Mouse (Mus musculus): ENCODE results near the gene Taf1c. TPM values are rescaled to one million over a fixed set of nuclear protein-coding genes. Genes with fewer than 3 reads are reported as not detected.

Gene Taf1c
- polyA plus RNA-seq, 1 experiment: 7.1 TPM

DNA sequence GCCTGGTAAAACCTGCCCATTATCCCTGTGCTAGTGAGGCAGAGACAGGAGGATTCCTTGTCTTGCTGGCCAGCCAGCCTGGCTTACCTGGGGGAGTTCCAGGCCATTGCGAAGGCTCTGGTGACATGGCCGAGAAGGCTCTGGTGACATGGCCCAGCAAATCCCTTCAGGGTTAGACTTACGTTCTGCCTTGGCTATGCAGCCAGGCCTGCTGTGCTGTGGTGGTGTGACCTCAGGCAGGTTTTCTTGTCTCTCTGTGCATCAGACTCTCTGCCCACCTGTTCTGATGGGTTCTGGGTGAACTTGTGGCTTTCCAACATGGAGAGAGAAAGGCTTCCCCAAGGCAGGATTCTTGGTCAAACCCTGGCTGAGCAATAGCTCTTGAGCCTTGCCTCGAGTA, 32.4 kb upstream of the Taf1c start:
- no peak overlapping the region for H3K4me3 ChIP-seq (ENCODE audit: insufficient read depth, low read length)
- H3K4me1 ChIP-seq (ENCODE audit: control insufficient read depth, insufficient read depth, low read length): 0 out of 2 replicates have a peak, but pooled peaks cover 3% of the 10 kb centered on the region
- TF ChIP-seq CTCF (IDR thresholded peaks at IDR 0.05; ENCODE audit: low read depth, low read length) (no peak), POLR2A (IDR thresholded peaks at IDR 0.05; ENCODE audit: borderline replicate concordance, low read depth, low read length) (no peak)
- no peak overlapping the region for H3K27ac ChIP-seq (ENCODE audit: insufficient read depth, low read depth, low read length)

DNA sequence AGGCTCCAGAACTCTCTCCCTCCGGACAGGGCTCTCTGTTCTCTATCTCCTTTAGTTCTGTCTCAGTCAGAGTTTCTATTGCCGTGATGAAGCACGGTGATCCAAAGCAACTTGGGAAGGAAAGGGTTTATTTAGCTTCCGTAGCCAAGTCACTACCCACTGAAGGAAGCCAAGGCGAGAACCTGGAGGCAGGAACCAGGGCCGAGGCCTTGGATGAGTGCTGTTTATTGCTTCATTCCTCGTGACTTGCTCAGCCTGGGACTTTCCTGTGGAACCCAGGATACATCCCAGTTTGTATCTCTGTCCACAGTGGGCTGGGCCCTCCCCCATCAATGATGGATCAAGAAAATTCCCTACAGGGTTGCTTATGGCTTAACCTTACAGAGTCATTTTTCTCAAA, 31.7 kb upstream of the Taf1c start:
- H3K27ac ChIP-seq (ENCODE audit: insufficient read depth, low read depth, low read length): no peak overlapping the region
- H3K4me1 ChIP-seq (ENCODE audit: control insufficient read depth, insufficient read depth, low read length): 0 out of 2 replicates have a peak, but pooled peaks cover 3% of the 10 kb centered on the region
- TF ChIP-seq CTCF (IDR thresholded peaks at IDR 0.05; ENCODE audit: low read depth, low read length): no peak
- TF ChIP-seq POLR2A (IDR thresholded peaks at IDR 0.05; ENCODE audit: borderline replicate concordance, low read depth, low read length): no peak
- H3K4me3 ChIP-seq (ENCODE audit: insufficient read depth, low read length): no peak overlapping the region

DNA sequence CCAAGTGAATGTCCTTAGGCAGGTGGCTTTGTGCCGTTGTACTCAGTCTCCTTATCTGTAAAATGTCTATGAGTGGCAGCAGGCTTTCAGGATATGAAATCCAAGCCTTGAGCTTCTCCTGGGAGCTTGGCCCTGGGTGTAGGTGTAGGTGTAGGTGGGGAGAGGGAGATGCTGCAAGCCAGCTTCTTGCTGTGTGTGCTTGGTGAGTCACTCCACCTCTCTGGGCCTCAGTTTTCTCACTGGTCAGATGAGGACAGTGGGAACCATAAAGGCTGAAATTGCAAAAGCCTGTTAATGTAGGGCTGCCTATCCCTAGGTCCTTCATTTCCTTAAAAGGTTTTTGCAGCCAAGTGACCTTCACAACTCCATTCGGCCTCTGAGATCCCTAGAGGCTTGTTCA, 30.9 kb upstream of the Taf1c start:
- TF ChIP-seq CTCF (IDR thresholded peaks at IDR 0.05; ENCODE audit: low read depth, low read length): no peak
- TF ChIP-seq POLR2A (IDR thresholded peaks at IDR 0.05; ENCODE audit: borderline replicate concordance, low read depth, low read length): no peak

DNA sequence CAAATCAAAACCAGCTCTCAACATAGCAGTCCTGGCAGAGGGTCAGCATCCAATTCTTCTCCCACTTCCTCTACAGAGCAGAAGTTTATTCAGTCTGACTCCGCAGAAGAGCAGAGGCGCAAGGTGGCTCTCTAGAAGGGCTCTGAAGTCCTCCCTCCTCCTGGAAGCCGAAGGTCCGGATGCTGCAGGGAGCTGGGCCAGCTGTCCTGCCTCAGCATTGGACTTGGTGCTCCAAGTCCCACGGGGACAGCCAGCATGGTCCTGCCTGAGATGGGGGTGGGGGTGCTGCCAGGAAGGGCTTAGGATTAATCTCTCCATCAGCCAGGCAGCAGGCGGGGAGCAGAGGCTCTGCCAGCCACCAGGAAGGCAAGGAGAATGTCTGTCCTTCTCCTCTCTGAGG, 30.4 kb upstream of the Taf1c start, which contains the start of gene Kcng4:
TSS of gene Kcng4 (minus strand) at position 303 of the 400 bp plus-strand sequence.
- Histone ChIP-seq H3K4me3 (ENCODE audit: insufficient read depth, low read length) (no peak within 1 kb of the TSS), H3K4me1 (ENCODE audit: control insufficient read depth, insufficient read depth, low read length) (0 out of 2 replicates have a peak, but pooled peaks cover 3% of the 10 kb centered on the region), H3K27ac (ENCODE audit: insufficient read depth, low read depth, low read length) (no peak within 1 kb of the TSS)
- TF ChIP-seq CTCF (IDR thresholded peaks at IDR 0.05; ENCODE audit: low read depth, low read length): no peak
- no peak for TF ChIP-seq POLR2A (IDR thresholded peaks at IDR 0.05; ENCODE audit: borderline replicate concordance, low read depth, low read length)

More for the DNA sequence above, 30.9 kb upstream of the Taf1c start:
- no peak overlapping the region for H3K4me3 ChIP-seq (ENCODE audit: insufficient read depth, low read length)
- no peak overlapping the region for H3K27ac ChIP-seq (ENCODE audit: insufficient read depth, low read depth, low read length)
- 0 out of 2 replicates have a peak, but pooled peaks cover 3% of the 10 kb centered on the region for H3K4me1 ChIP-seq (ENCODE audit: control insufficient read depth, insufficient read depth, low read length)

DNA sequence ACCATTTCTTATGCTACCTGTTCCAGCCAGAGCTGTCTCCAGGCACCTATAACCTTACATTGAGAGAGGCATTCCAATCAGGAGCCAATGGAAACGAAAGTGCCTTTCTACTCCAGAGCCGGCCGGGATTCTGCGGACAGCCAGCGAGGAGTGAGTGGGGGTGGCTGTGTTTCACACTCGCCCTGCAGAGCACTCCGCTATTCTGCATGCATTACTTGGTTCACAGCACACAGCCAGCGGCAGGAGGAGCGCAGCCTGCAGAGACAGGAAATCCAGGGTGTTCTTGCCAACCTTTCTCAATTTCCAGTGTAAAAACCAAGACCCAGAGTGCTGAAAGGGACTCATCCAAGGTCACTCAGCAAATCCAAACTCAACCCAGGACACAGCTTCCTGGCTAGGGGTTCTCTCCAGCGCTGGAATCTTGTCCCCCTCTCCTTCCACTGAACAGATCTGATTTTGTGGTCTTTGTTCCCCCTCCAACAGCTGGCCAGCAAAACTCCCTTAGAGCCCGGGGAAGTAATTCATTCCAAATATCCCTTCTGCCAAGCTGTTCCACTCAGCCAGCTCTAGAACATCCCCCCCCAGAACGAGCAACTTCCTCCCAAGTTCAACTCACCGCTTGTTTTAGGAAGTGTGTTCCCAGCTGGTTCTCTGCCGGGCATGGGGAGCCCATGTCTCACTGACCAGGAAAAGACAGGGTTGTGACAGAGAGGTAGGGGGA, 29.8 kb upstream of the Taf1c start:
- H3K27ac ChIP-seq (ENCODE audit: insufficient read depth, low read depth, low read length): no peak overlapping the region
- 0 out of 2 replicates have a peak, but pooled peaks cover 3% of the 10 kb centered on the region for H3K4me1 ChIP-seq (ENCODE audit: control insufficient read depth, insufficient read depth, low read length)
- H3K4me3 ChIP-seq (ENCODE audit: insufficient read depth, low read length): no peak overlapping the region
- TF ChIP-seq POLR2A (IDR thresholded peaks at IDR 0.05; ENCODE audit: borderline replicate concordance, low read depth, low read length) (no peak), CTCF (IDR thresholded peaks at IDR 0.05; ENCODE audit: low read depth, low read length) (no peak)

DNA sequence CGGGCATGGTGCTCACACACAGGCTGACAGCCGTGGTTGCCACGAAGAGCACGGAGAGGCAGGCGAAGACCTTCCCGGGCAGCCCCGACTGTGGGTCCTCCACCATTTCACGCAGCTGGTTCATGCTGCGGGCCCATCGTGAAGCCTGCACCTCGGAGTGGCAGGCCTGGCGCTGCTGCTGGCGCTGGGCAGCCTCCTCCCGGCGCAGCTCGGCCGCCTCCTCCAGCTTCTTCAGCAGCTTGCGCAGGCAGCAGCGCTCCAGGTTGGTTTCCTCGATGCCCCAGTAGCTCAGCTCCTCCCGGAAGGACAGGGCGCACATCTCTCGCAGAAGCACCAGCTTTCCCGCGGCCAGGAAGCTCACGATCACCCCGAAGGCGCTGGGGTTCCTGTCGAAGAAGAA, 27.9 kb upstream of the Taf1c start:
- no peak overlapping the region for H3K27ac ChIP-seq (ENCODE audit: insufficient read depth, low read depth, low read length)
- TF ChIP-seq POLR2A (IDR thresholded peaks at IDR 0.05; ENCODE audit: borderline replicate concordance, low read depth, low read length): no peak
- no peak overlapping the region for H3K4me3 ChIP-seq (ENCODE audit: insufficient read depth, low read length)
- 0 out of 2 replicates have a peak, but pooled peaks cover 3% of the 10 kb centered on the region for H3K4me1 ChIP-seq (ENCODE audit: control insufficient read depth, insufficient read depth, low read length)

DNA sequence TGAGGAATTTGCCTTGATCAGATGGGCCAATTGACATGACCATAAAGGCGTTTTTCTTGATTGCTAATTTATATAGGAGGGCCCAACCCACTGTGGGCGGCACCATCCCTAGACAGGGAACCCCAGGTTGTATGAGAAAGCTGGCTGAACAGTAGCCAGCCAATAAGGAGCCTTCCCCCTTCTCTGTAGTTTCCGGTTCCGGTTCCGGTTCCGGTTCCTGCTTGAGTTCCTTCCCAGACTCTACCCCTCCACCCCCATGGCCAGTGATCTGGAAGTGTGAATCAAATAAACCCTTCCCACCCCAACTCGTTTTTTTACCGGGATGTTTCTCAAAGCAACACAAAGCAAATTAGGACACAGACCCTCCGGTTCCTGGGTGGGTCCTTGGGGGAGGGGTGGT, 27.2 kb upstream of the Taf1c start:
- Histone ChIP-seq H3K4me3 (ENCODE audit: insufficient read depth, low read length) (no peak overlapping the region), H3K4me1 (ENCODE audit: control insufficient read depth, insufficient read depth, low read length) (0 out of 2 replicates have a peak, but pooled peaks cover 3% of the 10 kb centered on the region), H3K27ac (ENCODE audit: insufficient read depth, low read depth, low read length) (no peak overlapping the region)
- TF ChIP-seq CTCF (IDR thresholded peaks at IDR 0.05; ENCODE audit: low read depth, low read length) (no peak), POLR2A (IDR thresholded peaks at IDR 0.05; ENCODE audit: borderline replicate concordance, low read depth, low read length) (no peak)

DNA sequence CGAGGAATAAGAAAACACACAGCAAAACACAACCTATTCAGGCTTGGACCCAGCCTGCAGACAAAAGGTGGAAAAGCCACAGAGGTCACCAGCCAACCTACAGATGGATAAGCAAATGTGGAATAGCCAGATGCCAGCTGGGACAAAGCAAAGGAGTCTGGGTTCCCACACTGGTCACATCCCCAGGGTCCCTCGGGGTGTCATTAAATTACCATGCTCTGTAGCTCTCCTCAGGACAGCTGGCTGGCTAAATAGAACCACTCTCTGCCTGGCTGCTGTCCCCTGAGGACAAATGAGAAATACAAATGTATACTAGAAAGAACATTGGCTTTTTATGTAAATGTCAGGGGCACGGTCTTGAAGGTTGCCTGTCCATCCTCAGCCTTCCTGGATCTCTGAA, 25.8 kb upstream of the Taf1c start:
- TF ChIP-seq CTCF (IDR thresholded peaks at IDR 0.05; ENCODE audit: low read depth, low read length) (no peak), POLR2A (IDR thresholded peaks at IDR 0.05; ENCODE audit: borderline replicate concordance, low read depth, low read length) (no peak)
- no peak overlapping the region for H3K4me3 ChIP-seq (ENCODE audit: insufficient read depth, low read length)
- H3K27ac ChIP-seq (ENCODE audit: insufficient read depth, low read depth, low read length): no peak overlapping the region
- 0 out of 2 replicates have a peak, but pooled peaks cover 3% of the 10 kb centered on the region for H3K4me1 ChIP-seq (ENCODE audit: control insufficient read depth, insufficient read depth, low read length)

DNA sequence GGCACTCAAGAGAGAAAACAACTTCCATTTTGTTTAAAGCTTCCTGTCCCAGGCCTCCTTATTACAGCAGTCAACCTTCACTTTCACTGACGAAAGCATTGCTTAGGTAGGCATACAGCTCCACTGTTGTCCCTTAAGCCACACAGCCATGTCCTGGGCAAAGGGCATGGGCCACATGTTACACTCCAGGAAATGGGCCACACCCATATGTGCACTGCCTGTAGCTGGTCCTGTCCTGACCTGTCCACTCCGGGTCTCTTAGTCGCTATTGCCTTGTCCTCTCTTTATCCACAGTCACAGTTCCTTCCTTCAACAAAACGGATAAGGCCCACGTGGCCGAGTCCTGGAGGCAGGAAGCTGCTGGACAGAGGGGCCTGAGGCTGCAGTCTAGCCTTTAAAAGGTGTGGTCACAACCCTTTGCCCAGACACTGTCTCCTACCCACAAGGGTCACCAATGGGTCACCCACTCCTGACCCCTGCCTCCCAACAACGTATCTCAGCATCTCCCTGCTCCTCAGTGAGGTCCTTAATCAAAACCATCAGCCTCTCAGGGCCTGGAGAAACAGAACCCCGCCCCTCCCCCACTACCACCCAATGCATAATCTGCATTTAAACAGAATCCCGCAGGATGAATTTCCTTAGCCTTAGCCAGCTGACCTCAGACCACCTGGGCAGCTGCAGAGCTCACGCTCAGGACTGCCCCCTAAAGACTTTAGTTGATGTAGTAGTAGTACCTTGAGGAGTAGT, 22.8 kb upstream of the Taf1c start:
- no peaks in the 10 kb centered on the region for H3K4me1 ChIP-seq (ENCODE audit: control insufficient read depth, insufficient read depth, low read length)
- no peak overlapping the region for H3K4me3 ChIP-seq (ENCODE audit: insufficient read depth, low read length)
- TF ChIP-seq POLR2A (IDR thresholded peaks at IDR 0.05; ENCODE audit: borderline replicate concordance, low read depth, low read length) (no peak), CTCF (IDR thresholded peaks at IDR 0.05; ENCODE audit: low read depth, low read length) (no peak)
- no peak overlapping the region for H3K27ac ChIP-seq (ENCODE audit: insufficient read depth, low read depth, low read length)

DNA sequence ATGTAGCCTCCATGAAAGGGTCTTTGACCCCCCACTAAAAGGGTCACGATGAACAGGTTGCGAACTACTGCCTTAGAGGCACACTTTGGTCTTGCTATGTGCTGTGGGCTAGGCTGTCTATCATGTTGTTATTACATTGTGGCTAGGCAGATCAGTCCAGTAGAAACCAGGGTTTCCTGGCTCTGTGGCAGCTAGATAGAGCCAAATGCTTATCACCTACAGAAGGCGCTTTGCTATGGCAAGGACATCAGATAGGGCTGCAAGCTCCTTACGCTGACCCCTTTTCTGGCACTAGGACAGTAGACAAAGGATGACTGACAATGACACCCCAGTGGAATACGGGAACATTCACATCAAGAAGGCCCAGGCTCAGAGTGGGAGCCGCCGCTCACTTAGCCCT, 22.2 kb upstream of the Taf1c start:
- Histone ChIP-seq H3K4me1 (ENCODE audit: control insufficient read depth, insufficient read depth, low read length) (no peaks in the 10 kb centered on the region), H3K27ac (ENCODE audit: insufficient read depth, low read depth, low read length) (no peak overlapping the region)
- TF ChIP-seq POLR2A (IDR thresholded peaks at IDR 0.05; ENCODE audit: borderline replicate concordance, low read depth, low read length): no peak
- TF ChIP-seq CTCF (IDR thresholded peaks at IDR 0.05; ENCODE audit: low read depth, low read length): no peak

More for the DNA sequence above, 22.2 kb upstream of the Taf1c start:
- no peak overlapping the region for H3K4me3 ChIP-seq (ENCODE audit: insufficient read depth, low read length)
